In the genomic region with DNA sequence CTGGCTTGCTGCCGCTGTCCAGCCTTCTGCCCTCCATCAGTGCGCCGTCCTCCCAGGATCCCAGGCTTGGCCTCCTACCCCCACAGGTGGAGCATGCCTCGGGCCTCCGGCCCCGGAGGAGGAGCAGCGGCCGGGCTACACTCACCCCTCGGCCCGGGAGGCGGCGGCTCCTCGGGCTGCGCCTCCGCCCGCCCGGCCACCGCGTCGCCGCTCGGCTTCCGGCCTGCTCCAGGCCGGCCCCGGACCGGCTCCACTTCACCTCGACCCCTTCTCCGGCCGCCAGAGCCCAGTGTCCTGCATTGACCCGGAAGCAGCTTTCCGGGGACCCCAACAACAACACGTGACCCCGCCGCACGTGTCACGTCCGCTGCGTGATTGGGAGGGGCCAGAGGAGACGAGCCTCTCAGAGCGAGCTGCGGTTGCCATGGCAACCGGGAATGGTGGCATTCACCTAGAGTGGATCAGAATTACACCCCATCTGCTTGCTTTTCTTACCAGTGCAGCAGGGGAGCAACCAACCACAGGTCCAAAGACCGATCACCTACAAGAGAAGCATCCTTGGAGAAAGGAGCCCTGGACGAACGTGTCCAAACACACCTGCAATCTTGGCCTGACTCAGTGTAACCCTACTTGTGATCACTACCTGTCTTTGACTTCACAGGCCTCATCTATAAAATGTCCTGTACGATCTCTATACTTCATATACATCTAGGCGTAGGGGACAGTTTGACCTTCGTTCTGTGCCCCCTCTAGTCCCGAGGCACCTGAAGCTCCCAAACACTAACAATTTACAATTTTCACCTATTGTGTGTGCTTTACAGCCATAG, we compare ENCODE assay signal across 8 mouse cellular contexts. TPM values are rescaled to one million over a fixed set of nuclear protein-coding genes. Genes with fewer than 3 reads are reported as not detected.
DNase-seq lines count a peak whose midpoint lies in the region; ATAC-seq lines count a peak whose summit lies in the region.

No protein-coding gene starts in this region.

- H3K36me3 ChIP-seq in hindbrain, embryonic 15.5 days, result no peaks in the 10 kb centered on the region

- peak overlapping the region; percentile 79 for H3K27ac ChIP-seq in hindbrain, embryonic 15.5 days (replicated peaks)

- H3K9ac ChIP-seq in hindbrain, embryonic 15.5 days, result peak overlapping the region; percentile 74

- peak; percentile 80 for DNase-seq in WW6 (ENCODE audit: low read depth, low spot score)
- DNase-seq in cerebellum, postnatal 36 days, result peak; percentile 91 to 94
- DNase-seq in frontal cortex, postnatal 36 days (ENCODE audit: low spot score in 2 of 2), result peak; percentile 87 to 93
- peak; percentile 89 for DNase-seq in layer of hippocampus, postnatal 36 days
- DNase-seq in lung, postnatal 25 days (ENCODE audit: low spot score), result peak; percentile 93
- DNase-seq in retina, adult 2 months (ENCODE audit: low read depth, low spot score), result peak; percentile 80
- DNase-seq in thymus, postnatal 25 days, result peak; percentile 90

- 6% methylated on average over 45 of the region's 49 CpGs for WGBS in hindbrain, embryonic 15.5 days

- ATAC-seq in hindbrain, embryonic 15.5 days (ENCODE audit: low FRiP score, low read depth), result peak; percentile 94

- H3K4me3 ChIP-seq in hindbrain, embryonic 15.5 days, result peak overlapping the region; percentile 74

- peak overlapping the region; percentile 78 for H3K4me2 ChIP-seq in hindbrain, embryonic 15.5 days

- H3K27me3 ChIP-seq in hindbrain, embryonic 15.5 days, result no peaks in the 10 kb centered on the region

- H3K9me3 ChIP-seq in hindbrain, embryonic 15.5 days, result no peaks in the 10 kb centered on the region

- H3K4me1 ChIP-seq in hindbrain, embryonic 15.5 days (replicated peaks), result peaks cover 21% of the 10 kb centered on the region

RNA-seq across cellular contexts. Expression of gene Tbcel, which starts 35.5 kb away (rescaled TPM):
- 4.7 and 5.0 TPM in 2 replicates for polyA plus RNA-seq in hindbrain, embryonic 15.5 days (2015; fragmentation: Nextera tagmentation; extraction: Ambion mirVana)
- total RNA-seq in layer of hippocampus, postnatal 36 days (2021), result 10 to 100 TPM; 56.4 to 59.3 TPM

Comparison
In these comparisons a context has a peak if more than half of its experiments do, and no peak if none do; other contexts are left out.
1. Peak in every context shown above with its lines: DNase-seq, ATAC-seq, H3K4me3 ChIP-seq and H3K27ac ChIP-seq.